ENCODE assay signal across 12 mouse cellular contexts in genomic region chr8:88279670-88280069, GRCm38 (mm10). TPM values are rescaled to one million over a fixed set of nuclear protein-coding genes. Genes with fewer than 3 reads are reported as not detected.
DNase-seq lines count a peak whose midpoint lies in the region; TF ChIP-seq lines count a peak whose summit lies in the region.
"Had no signal": no experiment of that assay in that cellular context is flagged by ENCODE, and none has a peak within 500 bp of the region (broad histone marks: within the 10 kb centered on the region; RNA-seq: fewer than 3 reads in every experiment).

No protein-coding gene starts in this region.

- peak overlapping the region; percentile 54 for H3K27ac ChIP-seq in gastrocnemius, adult 2 months
- H3K27ac ChIP-seq: limb, embryonic 12.5 days; neural tube, embryonic 12.5 days had no signal

- no peaks in the 10 kb centered on the region for H3K9me3 ChIP-seq in erythroblast, embryonic 14.5 days (ENCODE audit: control insufficient read depth, low read length)
- H3K9me3 ChIP-seq: limb, embryonic 12.5 days; neural tube, embryonic 12.5 days had no signal

- TF ChIP-seq CTCF in gastrocnemius, adult 2 months (IDR thresholded peaks at IDR 0.05) = no peak

- intact Hi-C loops in gastrocnemius, adult 2 months (cut with DNase I) = loop anchor here (5.0 kb wide), 1 partner anchor 38 kb away; no protein-coding TSS in a partner anchor

- no peak overlapping the region for H3K4me3 ChIP-seq in gastrocnemius, adult 2 months
- peak overlapping the region; percentile 52 for H3K4me3 ChIP-seq in erythroblast, embryonic 14.5 days (replicated peaks)
- H3K4me3 ChIP-seq: limb, embryonic 12.5 days; neural tube, embryonic 12.5 days had no signal

- H3K27me3 ChIP-seq in erythroblast, embryonic 14.5 days (ENCODE audit: control insufficient read depth) = no peaks in the 10 kb centered on the region
- H3K27me3 ChIP-seq: neural tube, embryonic 12.5 days had no signal

- H3K36me3 ChIP-seq in erythroblast, embryonic 14.5 days (ENCODE audit: control insufficient read depth) = peaks cover 3% of the 10 kb centered on the region
- H3K36me3 ChIP-seq: limb, embryonic 12.5 days; neural tube, embryonic 12.5 days had no signal

- DNase-seq in gastrocnemius, adult 2 months = no peak
- no peak for DNase-seq in gastrocnemius, adult 18-20 months (ENCODE audit: low spot score)
- peak; percentile 68 for DNase-seq in CD4-positive, CD25-positive, alpha-beta regulatory T cell, adult 2 months (ENCODE audit: low read depth, low spot score)
- DNase-seq in lung, postnatal 36 days = peak; percentile 76
- no peak for DNase-seq in spleen, adult 12 weeks (ENCODE audit: low spot score)
- no peak for DNase-seq in layer of hippocampus, adult 11-12 months (ENCODE audit: low spot score)
- DNase-seq in spleen, adult 18-20 months = no peak
- DNase-seq: cerebellum, postnatal 36 days; kidney, postnatal 25 days had no signal

- H3K4me1 ChIP-seq in erythroblast, embryonic 14.5 days (ENCODE audit: control insufficient read depth) = peaks cover 68% of the 10 kb centered on the region

RNA-seq across cellular contexts. Expression of gene Adcy7, which starts 7.5 kb away (rescaled TPM):
- total RNA-seq in gastrocnemius, adult 2 months (2021) = 1 to 10 TPM; 3.4 to 6.6 TPM
- total RNA-seq in gastrocnemius, adult 18-20 months (2021) = 1 to 10 TPM; 1.9 to 3.2 TPM
- 1.1 and 1.6 TPM in 2 replicates for polyA plus RNA-seq in erythroblast, embryonic 14.5 days (2012)

Comparison
In these comparisons a context has a peak if more than half of its experiments do, and no peak if none do; other contexts are left out.
1. DNase-seq: peak in CD4-positive, CD25-positive, alpha-beta regulatory T cell, adult 2 months (single experiment) and lung, postnatal 36 days (single experiment); none in gastrocnemius, adult 2 months (single experiment), gastrocnemius, adult 18-20 months (single experiment), spleen, adult 12 weeks (single experiment), layer of hippocampus, adult 11-12 months (single experiment) and spleen, adult 18-20 months (0 of 2).